Mouse (Mus musculus) adrenal gland, postnatal 36 days (tissue): ENCODE results near the gene Olfr248. TPM values are rescaled to one million over a fixed set of nuclear protein-coding genes. Genes with fewer than 3 reads are reported as not detected.
"Not testable (repeated sequence)": the region's sequence is repeated elsewhere in the genome, so short reads cannot be mapped to it uniquely, and the experiment has no call there.

Experiments
- DNase-seq, 2 experiments: peaks; one replicate each; pipeline ENCODE4 v3.0.0; 2021; ENCODE audit warnings: mixed read lengths in 1 of 2
- long read RNA-seq, 2 experiments: library from polyadenylated mRNA; stranded (forward); transcript quantifications; one replicate each; pipeline ENCODE4 v2.0.0; 2021; ENCODE audit warnings: borderline sequencing depth in 2 of 2
- total RNA-seq, 2 experiments: library from RNA; stranded (reverse); gene quantifications; 2 replicates each; pipeline ENCODE4 v1.2.3; 2021

Olfr248 gene
- not detected for total RNA-seq
- long read RNA-seq, experiment 1, result 0 reads
- long read RNA-seq, experiment 2, result 0 reads

- DNase-seq, result no peak
Observed at GRCm38 (mm10) chr1:174390746-174391145, at the start of gene Olfr248. TSS of gene Olfr248 (plus strand) at chr1:174391046.

GRCm38 (mm10) chr1:174353636-174354035 lies 37.2 kb upstream of the Olfr248 start:
- not testable (repeated sequence) for DNase-seq

- no peak for DNase-seq
Observed at GRCm38 (mm10) chr1:174354640-174355039, 36.2 kb upstream of the Olfr248 start.

GRCm38 (mm10) chr1:174364882-174365451 lies 25.9 kb upstream of the Olfr248 start, which contains the start of gene Olfr417:
TSS of gene Olfr417 (plus strand) at chr1:174365122.
- DNase-seq, result no peak

GRCm38 (mm10) chr1:174373799-174374198 lies 17.0 kb upstream of the Olfr248 start:
- no peak for DNase-seq

- DNase-seq, result no peak
Observed at GRCm38 (mm10) chr1:174422959-174423358, 32.1 kb downstream of the Olfr248 start.

- DNase-seq, result no peak
Observed at GRCm38 (mm10) chr1:174423764-174424163, 32.9 kb downstream of the Olfr248 start, which contains the start of gene Olfr414. TSS of gene Olfr414 (plus strand) at chr1:174424064.

- DNase-seq, result no peak
Observed at GRCm38 (mm10) chr1:174426180-174426986, 35.5 kb downstream of the Olfr248 start.

- no peak for DNase-seq
Observed at GRCm38 (mm10) chr1:174427402-174427801, 36.6 kb downstream of the Olfr248 start.

- no peak for DNase-seq
Observed at GRCm38 (mm10) chr1:174428407-174428806, 37.6 kb downstream of the Olfr248 start.

- no peak for DNase-seq
Observed at GRCm38 (mm10) chr1:174434121-174434520, 43.3 kb downstream of the Olfr248 start.

Other genes with a start within 250 kb of the Olfr248 start
- gene Olfr420, start 235.4 kb upstream of the Olfr248 start, total RNA-seq, result not detected
- under 1 TPM; 0.49 to 0.63 TPM for gene Spta1, start 218.3 kb upstream of the Olfr248 start, total RNA-seq
- not detected for gene Olfr419, start 139.0 kb upstream of the Olfr248 start, total RNA-seq
- gene Mptx1, start 60.5 kb upstream of the Olfr248 start, total RNA-seq, result not detected
- gene Olfr417, start 25.9 kb upstream of the Olfr248 start, total RNA-seq, result not detected
- gene Olfr414, start 33.0 kb downstream of the Olfr248 start, total RNA-seq, result not detected
- not detected for gene Olfr220, start 51.0 kb downstream of the Olfr248 start, total RNA-seq
- gene Fmn2, start 110.8 kb downstream of the Olfr248 start, total RNA-seq, result 1 to 10 TPM; 2.1 to 2.4 TPM